Mouse (Mus musculus) megakaryocyte, embryonic 14.5 days (primary cell): ENCODE results near the gene Acap3.

Source experiments
- FLI1 ChIP-seq: IDR thresholded peaks from 2 replicates; pipeline ENCODE4 v1.6.1; 2012; ENCODE audit warnings: low read length, inconsistent platforms, mixed read lengths
- GATA1 ChIP-seq: IDR thresholded peaks from 3 replicates; pipeline ENCODE4 v1.6.1; 2012; ENCODE audit warnings: mixed read lengths, low read length, inconsistent platforms, borderline replicate concordance

GRCm38 (mm10) chr4:155846871-155847578 lies 44.6 kb upstream of the Acap3 start, which contains the start of gene Dvl1:
- TF ChIP-seq GATA1, result no peak
- no peak for TF ChIP-seq FLI1
